Mouse (Mus musculus) myocyte (in vitro differentiated cells): ENCODE measurements around the gene Gm43720.

Experiments
- E2F4 ChIP-seq: IDR thresholded peaks from one replicate; pipeline ENCODE4 v1.6.1; 2011; ENCODE audit warnings: mild to moderate bottlenecking, control low read depth, moderate library complexity; ENCODE audit not compliant: insufficient read depth
- MAX ChIP-seq: IDR thresholded peaks from one replicate; pipeline ENCODE4 v1.6.1; 2011; ENCODE audit warnings: low read depth, mild to moderate bottlenecking, control low read depth
- MYOD1 ChIP-seq, 3 experiments: IDR thresholded peaks; one replicate each; pipeline ENCODE4 v1.6.1; 2011; ENCODE audit warnings: control low read depth in 2 of 3, low read depth in 2 of 3, mild to moderate bottlenecking in 2 of 3, moderate library complexity in 1 of 3; ENCODE audit not compliant: insufficient read length in 2 of 3, control insufficient read depth in 1 of 3
- POLR2A ChIP-seq: IDR thresholded peaks from one replicate; pipeline ENCODE4 v1.6.1; 2011; ENCODE audit warnings: low read depth, mild to moderate bottlenecking, control low read depth, moderate library complexity; ENCODE audit not compliant: insufficient read length
- REST ChIP-seq: IDR thresholded peaks from one replicate; pipeline ENCODE4 v1.6.1; 2011; ENCODE audit warnings: mild to moderate bottlenecking, control low read depth, moderate library complexity; ENCODE audit not compliant: insufficient read depth, insufficient read length
- SRF ChIP-seq: IDR thresholded peaks from one replicate; pipeline ENCODE4 v1.6.1; 2011; ENCODE audit warnings: low read depth; ENCODE audit not compliant: control insufficient read depth, insufficient read length
- TCF3 ChIP-seq: IDR thresholded peaks from one replicate; pipeline ENCODE4 v1.6.1; 2011; ENCODE audit warnings: low read depth, control low read depth; ENCODE audit not compliant: insufficient read length
- USF1 ChIP-seq: IDR thresholded peaks from one replicate; pipeline ENCODE4 v1.6.1; 2011; ENCODE audit warnings: low read depth, mild to moderate bottlenecking, control low read depth, moderate library complexity

GRCm38 (mm10) chr5:138280425-138280768 lies 639 bp upstream of the Gm43720 start:
- TF ChIP-seq POLR2A, result no peak
- no peak for TF ChIP-seq USF1
- TF ChIP-seq TCF3, result no peak
- TF ChIP-seq MYOD1 (IDR thresholded peaks at IDR 0.05; ENCODE audit: control insufficient read depth in 1 of 3, insufficient read length in 2 of 3, low read depth in 2 of 3), result no peak
- no peak for TF ChIP-seq SRF
- TF ChIP-seq MAX, result no peak
- TF ChIP-seq REST, result no peak
- TF ChIP-seq E2F4, result no peak
